Mouse (Mus musculus): ENCODE results near the gene Fxyd4.

- peak; percentile 49; the same call in 1 of the 2 replicates for TF ChIP-seq POLR2A (IDR thresholded peaks at IDR 0.05; ENCODE audit: low read depth, low read length)
- no peak for TF ChIP-seq CTCF (IDR thresholded peaks at IDR 0.05; ENCODE audit: borderline replicate concordance, insufficient read depth, low read length)
Observed at GRCm38 (mm10) chr6:117905260-117905930, 32.1 kb downstream of the Fxyd4 start.

All from embryonic fibroblast, embryonic 13.5 days (primary cell).